Mouse (Mus musculus) skeletal muscle tissue, adult 2 months (tissue): ENCODE measurements around the gene Unc119b.
"Not testable (repeated sequence)": the region's sequence is repeated elsewhere in the genome, so short reads cannot be mapped to it uniquely, and the experiment has no call there.

Source experiments
- DNase-seq: peaks from one replicate; pipeline ENCODE4 v3.0.0-alpha.2; 2012; ENCODE audit warnings: low read depth, low spot score

The Unc119b gene

GRCm38 (mm10) chr5:115139124-115139523, 4.3 kb upstream of the Unc119b start:
- DNase-seq, result no peak

GRCm38 (mm10) chr5:115133358-115134066, 1.3 kb downstream of the Unc119b start:
- DNase-seq, result no peak

GRCm38 (mm10) chr5:115132465-115132864, 2.3 kb downstream of the Unc119b start:
- no peak for DNase-seq

DNA sequence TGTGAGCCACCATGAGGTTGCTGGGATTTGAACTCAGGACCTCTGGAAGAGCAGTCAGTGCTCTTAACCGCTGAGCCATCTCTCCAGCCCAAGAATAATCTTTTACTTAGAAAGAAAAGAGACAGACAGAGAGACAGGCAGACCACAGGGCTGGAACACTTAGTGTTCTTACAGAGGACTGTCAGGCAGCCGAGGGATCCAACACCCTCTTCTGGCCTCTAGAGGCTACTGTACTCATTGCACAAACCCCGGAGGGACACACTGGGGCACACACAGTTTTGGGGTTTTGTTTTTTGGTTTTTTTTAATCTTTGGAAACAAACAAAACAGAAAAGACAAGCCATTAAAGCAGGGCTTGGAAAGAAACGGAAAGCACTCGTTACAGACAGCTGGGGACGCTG, 5.4 kb downstream of the Unc119b start:
- no peak for DNase-seq

DNA sequence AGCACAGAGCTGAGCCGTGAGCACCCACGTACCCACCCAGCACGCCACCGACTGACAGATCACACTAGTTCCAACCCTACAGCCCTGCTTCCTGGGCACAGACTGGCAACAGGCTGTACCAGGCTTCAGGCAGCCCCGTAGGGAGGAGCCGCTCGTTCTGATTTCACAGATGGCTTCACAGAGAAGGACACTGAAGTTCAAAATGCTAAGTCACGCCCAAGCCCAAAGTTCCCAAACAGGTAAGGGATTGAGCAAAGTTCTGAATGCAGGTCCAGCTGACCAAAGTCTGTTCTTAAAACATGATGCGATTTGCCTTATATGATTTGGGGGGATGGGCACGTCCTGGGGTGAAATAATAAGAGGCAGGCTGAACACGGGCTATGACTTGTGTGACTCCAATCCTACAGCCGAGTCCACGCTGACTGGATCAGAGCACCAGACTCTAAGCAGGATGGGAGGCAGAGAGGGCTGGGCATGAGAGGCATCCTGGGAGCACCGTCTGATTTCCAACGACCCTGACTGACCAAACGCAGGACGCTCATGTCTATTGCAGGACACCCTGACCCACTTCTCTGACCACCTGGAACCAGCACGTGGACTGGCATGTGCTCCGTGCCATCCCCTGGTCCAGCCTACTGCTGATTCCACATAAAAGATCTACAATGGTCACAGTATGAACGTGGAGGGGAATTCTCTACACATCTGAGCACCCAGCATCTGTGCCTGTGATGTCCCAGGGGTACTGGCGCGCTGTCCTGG, 7.2 kb downstream of the Unc119b start:
- DNase-seq, result no peak

- DNase-seq, result no peak
Measured at GRCm38 (mm10) chr5:115126578-115127312, 8.0 kb downstream of the Unc119b start.

DNA sequence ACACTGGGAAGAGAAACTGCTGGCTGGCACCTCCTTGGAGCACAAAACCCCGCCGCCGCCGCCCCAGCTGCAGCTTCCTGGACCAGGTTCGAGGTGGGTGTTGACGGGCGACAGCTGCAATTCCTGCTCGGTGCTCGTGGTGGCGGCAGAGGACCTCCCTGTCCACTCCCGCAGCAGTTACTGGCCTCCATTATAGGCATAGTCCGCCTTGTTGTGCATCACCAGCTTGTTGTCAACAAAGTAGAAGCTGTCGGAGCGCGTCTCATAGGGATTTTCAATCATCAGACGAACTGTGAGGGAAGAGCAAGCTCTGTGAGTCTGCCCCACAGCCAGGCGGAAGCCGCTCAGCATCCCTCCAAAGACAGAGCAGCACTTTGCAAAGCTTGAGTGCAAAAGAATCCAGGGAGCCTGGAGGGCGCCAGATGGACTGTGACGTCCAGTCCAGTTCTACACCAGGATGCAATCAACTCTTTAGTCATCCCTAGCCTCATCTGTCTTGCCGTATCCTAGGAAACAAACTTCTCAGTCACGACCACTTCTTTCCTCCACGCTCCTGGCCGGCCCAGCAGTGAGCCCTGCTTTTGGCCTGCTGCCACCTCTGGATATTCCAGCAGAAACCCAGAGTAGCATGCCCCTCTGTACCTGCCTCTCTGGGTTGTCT, 9.4 kb downstream of the Unc119b start:
- peak; percentile 79 for DNase-seq

DNA sequence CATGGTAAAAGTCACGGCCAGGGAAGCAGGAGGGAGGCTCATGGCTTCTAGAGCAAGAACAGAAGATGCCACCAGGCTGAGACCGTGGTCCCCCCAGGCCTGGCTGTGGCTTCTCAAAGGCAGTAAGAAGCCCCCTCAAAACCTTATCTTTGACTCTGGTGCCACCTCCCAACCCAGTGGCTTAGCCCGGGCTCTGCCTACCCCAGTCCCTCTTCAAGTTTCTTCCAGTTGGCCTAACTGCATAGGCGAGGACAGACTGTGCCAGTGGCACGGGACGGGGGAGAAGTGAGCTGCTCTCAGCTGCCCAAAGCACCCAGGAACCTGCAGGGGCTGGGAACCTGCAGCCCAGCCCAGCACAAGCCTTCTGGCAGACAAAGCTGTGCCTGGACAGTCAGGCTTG, 10.1 kb downstream of the Unc119b start:
- no peak for DNase-seq

- DNase-seq, result no peak
Measured at GRCm38 (mm10) chr5:115120978-115121377, 13.8 kb downstream of the Unc119b start.

DNA sequence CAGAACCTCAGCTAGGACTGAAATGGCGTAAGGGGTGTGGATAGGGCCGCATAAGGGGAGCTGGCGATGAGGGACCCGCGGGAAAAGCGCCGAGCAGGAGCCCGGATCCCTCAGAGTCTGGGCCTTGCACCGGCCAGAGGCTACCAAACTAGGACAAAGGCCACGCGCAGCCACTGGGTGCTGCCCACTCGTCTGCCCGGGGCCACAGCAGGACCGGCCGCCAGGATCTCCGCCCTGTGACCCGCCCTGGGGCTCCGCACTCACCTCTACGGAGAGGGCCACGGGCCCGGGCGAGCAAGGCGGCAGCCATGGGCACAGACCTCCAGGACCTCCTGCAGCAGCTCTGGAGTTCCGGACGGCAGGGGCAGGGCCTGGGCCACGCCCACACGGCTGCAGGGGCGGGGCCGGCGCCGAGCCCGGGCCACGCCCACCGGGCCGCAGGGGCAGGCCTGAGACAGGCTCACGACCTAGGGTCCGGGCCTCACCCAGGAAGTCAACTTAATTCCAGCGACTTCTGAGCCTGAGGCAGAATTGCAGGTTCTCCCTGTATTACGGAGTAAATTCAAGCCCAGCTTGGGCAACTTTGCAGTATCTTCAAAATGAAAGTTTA, 15.7 kb downstream of the Unc119b start, which contains the start of gene Acads:
Gene Acads, minus strand, starts transcription at position 386 of the 610 bp plus-strand sequence.
- peak; percentile 65 for DNase-seq

- no peak for DNase-seq
Measured at GRCm38 (mm10) chr5:115117467-115117866, 17.3 kb downstream of the Unc119b start.

DNA sequence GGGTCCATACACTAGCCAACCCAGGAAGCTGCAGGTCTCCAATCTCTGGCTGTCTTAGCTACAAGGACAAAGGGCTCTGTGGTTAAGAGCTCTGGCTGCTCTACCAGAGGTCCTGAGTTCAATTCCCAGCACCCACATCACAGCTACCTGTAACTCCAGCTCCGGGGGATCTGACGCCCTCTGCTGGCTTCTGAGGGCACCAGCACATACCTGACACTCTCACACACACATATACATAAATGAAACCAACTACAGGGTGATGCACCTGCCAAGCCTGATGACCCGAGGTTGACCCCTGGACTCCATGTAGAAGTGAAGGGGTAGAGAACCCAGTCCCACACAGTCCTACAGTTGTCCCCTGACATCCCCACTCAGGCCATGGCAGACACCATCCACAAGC, 18.3 kb downstream of the Unc119b start:
- DNase-seq, result no peak

DNA sequence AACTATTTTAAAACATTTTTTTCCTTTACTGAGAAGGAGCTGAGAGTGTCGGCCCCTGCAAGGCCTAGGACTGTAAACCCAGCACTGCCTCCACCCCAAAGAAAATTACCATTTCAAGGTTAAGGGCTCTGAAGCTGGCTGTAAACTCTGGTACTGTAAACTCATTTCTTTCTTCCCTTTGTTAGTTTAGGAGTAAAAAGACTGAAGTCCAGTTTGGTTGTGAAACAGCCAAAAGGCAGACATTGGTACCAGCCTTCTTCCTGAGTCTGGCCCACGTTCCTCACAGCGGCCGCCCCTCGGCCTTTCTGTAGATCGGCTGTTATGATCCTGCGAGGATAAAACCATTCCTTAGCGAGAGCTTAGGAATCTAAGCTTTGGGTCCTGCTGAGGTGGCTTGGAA, 20.3 kb downstream of the Unc119b start:
- no peak for DNase-seq

DNA sequence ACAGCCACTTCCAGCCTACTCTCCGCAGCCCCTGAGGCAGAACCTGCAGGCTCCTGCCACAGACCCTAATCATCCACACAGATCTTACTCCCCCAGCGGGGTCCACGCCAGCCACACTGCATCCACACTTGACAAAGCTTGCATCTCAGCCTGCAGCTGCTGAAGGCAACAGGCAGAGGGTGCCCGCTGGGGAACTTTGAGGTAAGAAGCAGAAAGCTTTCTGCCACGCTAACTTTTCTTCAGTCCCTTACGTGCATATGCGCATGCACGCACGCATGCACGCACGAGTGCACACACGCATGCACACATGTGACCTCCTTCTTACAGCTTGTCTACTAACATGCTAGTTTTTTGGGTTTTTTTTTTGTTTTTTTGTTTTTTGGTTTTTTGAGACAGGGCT, 21.5 kb downstream of the Unc119b start:
- no peak for DNase-seq

- no peak for DNase-seq
Measured at GRCm38 (mm10) chr5:115111156-115111555, 23.6 kb downstream of the Unc119b start.

- not testable (repeated sequence) for DNase-seq
Measured at GRCm38 (mm10) chr5:115103253-115103652, 31.5 kb downstream of the Unc119b start.

DNA sequence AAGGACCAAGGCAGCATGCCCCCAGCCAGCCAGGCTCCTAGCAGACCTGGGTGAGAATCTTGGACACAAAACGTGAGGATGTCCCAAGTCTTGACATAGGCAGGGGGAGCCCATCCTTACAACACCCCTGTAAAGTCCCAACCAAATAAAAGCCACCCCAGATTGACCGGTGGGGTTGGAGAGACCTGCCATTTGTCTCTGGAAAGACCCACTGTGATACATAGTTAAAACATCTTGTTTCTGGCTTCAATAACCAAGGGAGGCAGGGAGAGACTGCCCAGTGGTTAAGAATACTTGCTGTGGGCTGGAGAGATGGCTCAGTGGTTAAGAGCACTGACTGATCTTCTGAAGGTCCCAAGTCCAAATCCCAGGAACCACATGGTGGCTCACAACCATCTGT, 32.5 kb downstream of the Unc119b start:
- DNase-seq, result no peak

- DNase-seq, result peak; percentile 23
Measured at GRCm38 (mm10) chr5:115100473-115100872, 34.3 kb downstream of the Unc119b start.

DNA sequence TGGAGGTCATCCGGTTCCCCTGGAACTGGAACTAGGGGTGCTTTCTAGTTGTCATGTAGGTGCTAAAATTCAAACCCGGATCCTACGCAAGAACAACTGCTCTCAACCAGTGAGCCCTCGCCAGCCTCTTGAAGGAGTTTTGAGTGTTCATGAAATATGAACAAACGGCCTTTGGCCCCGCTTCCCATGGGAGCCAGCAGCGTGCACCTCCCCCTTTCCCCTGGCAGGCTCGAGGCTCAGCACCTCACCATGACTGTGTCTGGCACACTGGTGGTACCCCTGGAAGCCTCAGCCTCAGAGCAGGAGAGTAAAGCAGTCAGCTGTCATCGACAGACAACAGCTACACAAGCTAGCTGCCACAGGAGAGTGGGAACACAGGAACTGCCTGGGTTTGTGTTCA, 34.8 kb downstream of the Unc119b start:
- no peak for DNase-seq

DNA sequence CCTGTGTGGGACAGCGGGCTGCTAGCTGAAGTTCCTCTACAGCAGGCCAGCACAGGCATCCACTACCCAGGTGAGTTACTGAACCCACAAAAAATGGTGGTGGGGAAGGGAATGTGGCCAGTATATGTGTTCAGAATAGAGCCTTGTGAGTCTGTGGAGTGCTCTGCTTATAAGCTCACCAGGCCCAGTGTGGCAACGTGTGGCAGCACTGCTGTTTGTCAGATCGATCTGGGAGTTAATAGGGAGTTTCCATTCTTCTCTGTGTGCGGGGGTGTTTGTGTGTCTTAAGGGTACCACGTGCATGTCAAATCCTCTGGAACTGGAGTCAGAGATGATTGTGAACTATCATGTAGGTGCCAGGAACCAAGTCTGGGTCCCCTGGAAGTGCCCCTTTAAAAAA, 35.2 kb downstream of the Unc119b start:
- no peak for DNase-seq

- DNase-seq, result no peak
Measured at GRCm38 (mm10) chr5:115098195-115098594, 36.6 kb downstream of the Unc119b start, which contains the start of gene Gm10401. Gene Gm10401, minus strand, starts transcription at chr5:115098295.
